Mouse (Mus musculus): ENCODE results near the gene Kat7. TPM values are rescaled to one million over a fixed set of nuclear protein-coding genes. Genes with fewer than 3 reads are reported as not detected.

Kat7 gene
- total RNA-seq, 2 experiments from 2014 or later = 26.9 to 28.5 TPM

DNA sequence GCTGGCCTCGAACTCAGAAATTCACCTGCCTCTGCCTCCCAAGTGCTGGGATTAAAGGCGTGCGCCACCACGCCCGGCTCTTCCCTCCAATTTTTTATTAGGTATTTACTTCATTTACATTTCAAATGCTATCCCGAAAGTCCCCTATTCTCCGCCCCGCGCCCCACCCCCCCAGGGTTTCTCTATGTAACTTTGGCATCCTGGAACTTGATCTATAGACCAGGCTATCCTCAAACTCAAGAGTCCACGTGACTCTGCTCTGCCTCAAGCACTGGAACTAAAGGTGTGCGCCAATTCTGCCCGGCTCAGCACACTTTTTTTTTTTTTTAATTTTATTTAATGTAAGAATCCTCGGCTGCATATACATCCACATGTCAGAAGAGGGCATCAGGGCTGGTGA lies 14.3 kb downstream of the Kat7 start:
- intact Hi-C loops (cut with DNase I) = no loop called here
- DNase-seq (ENCODE audit: low spot score) = no peak

GRCm38 (mm10) chr11:95293017-95293624 lies 16.9 kb downstream of the Kat7 start:
- DNase-seq (ENCODE audit: low spot score) = no peak
- intact Hi-C loops (cut with DNase I) = loop anchor here (5.0 kb wide), 1 partner anchor 36 kb away; no protein-coding TSS in a partner anchor

- no peak for DNase-seq (ENCODE audit: low spot score)
Observed at GRCm38 (mm10) chr11:95291998-95292397, 18.0 kb downstream of the Kat7 start.

GRCm38 (mm10) chr11:95282331-95282730 lies 27.7 kb downstream of the Kat7 start:
- intact Hi-C loops (cut with DNase I) = no loop called here
- no peak for DNase-seq (ENCODE audit: low spot score)

More at GRCm38 (mm10) chr11:95291998-95292397, 18.0 kb downstream of the Kat7 start:
- intact Hi-C loops (cut with DNase I) = loop anchor here (5.0 kb wide), 1 partner anchor 35 kb away; no protein-coding TSS in a partner anchor

DNA sequence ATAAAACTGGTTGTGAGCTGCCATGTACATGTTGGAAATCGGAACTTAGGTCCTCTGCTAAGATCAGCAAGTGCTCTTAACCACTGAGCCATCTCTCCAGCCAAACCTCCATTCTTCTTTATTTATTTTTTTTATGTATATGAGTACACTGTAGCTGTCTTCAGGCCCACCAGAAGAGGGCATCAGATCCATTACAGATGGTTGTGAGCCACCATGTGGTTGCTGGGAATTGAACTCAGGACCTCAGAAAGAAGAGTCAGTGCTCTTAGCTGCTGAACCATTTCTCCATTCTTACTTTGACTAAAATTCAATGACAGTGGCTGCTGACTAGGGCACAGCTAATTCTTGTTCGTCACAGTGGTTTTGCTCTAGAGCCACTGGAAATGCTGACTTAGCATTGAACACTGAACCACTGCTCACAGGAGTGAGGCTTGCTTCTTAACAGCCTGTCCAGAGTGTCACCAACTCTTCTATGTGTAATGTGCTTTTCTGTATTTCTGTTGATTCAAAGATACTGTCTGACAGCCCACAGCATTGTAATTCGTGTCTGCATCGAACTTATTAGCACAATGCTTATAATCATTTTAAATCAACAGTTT lies 30.9 kb downstream of the Kat7 start:
- no peak for DNase-seq (ENCODE audit: low spot score)
- intact Hi-C loops (cut with DNase I) = no loop called here

- DNase-seq (ENCODE audit: low spot score) = no peak
- intact Hi-C loops (cut with DNase I) = no loop called here
Observed at GRCm38 (mm10) chr11:95276056-95276455, 34.0 kb downstream of the Kat7 start.

- intact Hi-C loops (cut with DNase I) = no loop called here
- no peak for DNase-seq (ENCODE audit: low spot score)
Observed at GRCm38 (mm10) chr11:95274613-95275012, 35.4 kb downstream of the Kat7 start.

GRCm38 (mm10) chr11:95273661-95274060 lies 36.4 kb downstream of the Kat7 start:
- intact Hi-C loops (cut with DNase I) = no loop called here
- DNase-seq (ENCODE audit: low spot score) = no peak

DNA sequence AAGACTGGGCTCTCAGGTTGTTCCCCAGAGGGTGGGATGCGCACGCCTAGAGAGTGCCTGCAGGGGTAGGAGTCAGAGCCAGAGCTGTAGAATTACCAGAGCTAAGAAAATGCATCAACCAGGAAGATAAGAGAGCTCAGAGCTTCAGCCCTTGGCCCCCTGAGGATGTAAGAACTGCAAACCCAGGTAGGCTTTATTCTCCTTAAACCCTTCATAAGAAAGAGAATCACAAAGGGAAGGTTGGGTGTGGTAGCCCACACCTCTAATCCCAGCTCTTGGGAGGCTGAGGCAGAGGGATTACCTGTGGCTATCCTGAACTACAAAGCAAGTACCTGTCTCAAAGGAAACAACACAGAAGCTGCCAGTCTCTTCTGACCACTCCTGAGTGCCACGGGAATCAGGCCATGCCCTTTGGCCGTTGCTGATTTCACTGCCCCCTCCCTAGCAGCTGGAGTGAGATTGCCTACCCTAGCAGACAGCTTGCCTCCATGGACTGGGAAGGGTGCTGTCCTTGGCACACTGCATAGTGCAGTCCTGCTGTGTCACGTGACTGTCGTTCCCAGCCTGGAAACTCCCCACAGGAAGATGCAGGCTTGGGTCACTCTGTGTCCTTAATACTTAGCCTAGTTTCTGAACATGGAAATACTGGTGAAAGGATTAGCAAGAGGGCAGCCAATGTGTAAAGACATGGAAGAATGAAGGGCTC lies 43.4 kb downstream of the Kat7 start:
- intact Hi-C loops (cut with DNase I) = no loop called here
- peak; percentile 43 for DNase-seq (ENCODE audit: low spot score)

DNA sequence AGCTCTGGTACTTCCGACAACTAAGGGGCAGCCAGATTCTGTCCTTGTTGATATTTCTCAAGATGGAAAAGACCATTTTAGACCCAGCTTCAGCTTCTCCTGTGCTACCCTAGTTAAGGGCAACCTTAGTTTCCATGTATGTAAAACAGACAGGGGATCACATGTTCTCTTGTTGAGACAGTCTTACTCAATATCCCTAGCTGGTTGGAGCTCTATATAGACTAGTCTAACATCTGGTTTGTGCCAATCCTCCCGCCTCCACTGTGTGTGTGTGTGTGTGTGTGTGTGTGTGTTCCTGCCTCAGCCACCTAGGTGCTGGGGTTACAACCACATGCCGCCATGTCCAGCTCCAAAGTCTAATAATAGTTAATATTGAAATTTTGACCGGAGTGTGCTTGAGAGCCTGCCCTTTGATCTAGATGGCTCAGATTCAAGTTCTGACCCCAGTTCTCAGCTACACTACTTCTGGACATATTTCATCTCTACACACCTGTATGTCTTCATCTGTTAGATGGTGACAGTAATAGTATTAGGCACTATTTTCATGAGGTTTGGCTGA lies 45.5 kb downstream of the Kat7 start:
- intact Hi-C loops (cut with DNase I) = loop anchor here (5.0 kb wide), 1 partner anchor 383 kb away; no protein-coding TSS in a partner anchor

DNA sequence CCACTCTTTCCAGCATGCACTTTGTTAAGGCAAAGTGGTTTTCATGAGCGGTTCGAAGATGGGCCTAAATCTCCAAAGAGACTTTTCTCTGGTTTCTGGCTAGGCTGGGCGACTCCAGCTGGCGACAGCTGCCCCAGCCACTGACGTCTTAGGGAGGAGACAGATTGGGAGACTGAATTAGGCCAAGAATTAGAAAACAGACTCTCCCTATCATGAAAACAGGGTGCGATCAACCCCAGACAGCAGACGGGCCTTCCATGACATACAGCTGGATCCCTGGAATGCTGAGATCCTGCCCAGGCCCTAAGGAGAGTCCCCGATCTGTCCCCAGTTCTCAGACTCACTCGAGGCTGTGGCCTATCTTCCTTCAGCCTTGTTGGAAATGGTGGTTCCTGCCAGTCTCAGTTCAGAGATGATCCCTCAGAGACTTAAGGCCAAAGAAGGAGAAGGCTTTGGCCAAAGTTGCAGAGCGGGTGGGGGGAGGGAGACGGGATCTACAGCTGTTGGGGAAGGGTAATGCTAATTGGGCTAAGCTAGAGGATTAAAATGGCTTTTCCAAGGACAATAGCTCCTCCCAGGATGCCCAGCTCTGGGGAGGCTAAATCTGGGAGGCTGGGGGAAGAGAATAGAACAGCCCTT lies 46.1 kb downstream of the Kat7 start:
- intact Hi-C loops (cut with DNase I) = loop anchor here (5.0 kb wide), 1 partner anchor 383 kb away; no protein-coding TSS in a partner anchor
- DNase-seq (ENCODE audit: low spot score) = peak; percentile 71

More for the DNA sequence above, 45.5 kb downstream of the Kat7 start:
- no peak for DNase-seq (ENCODE audit: low spot score)

DNA sequence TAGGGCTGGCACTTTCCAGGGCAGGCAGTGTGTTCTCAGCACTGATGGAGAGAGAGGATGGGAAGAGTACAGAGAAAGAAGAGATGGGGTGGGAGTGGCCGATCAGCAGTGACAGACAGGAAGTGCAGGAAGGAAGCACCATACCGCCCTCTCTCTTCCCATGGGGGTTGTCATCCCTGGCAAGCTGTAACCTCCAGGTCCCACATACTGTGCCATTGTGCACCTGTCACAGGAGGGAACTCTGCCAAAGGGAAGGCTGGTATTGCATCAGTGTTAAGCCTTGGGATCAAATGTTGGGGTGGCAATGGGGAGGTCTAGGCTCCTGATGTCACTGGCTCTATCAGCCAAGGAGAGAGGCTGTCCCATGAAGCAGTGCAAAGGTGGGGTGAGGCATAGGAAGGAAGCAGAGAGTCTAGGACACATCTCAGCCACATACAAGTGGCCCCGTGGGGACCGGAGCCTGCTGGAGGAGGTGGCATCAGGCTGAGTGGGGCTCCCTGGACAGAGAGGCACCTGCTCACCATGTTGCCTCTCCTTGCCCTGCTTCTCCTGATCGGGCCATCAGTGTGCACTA lies 48.8 kb downstream of the Kat7 start, which contains the start of gene Tac4:
Gene Tac4, plus strand, starts transcription at position 352 of the 574 bp plus-strand sequence.
- intact Hi-C loops (cut with DNase I) = loop anchor here (5.0 kb wide), 1 partner anchor 386 kb away; no protein-coding TSS in a partner anchor
- DNase-seq (ENCODE audit: low spot score) = no peak

GRCm38 (mm10) chr11:95259088-95259849 lies 50.8 kb downstream of the Kat7 start:
- peak; percentile 86 for DNase-seq (ENCODE audit: low spot score)
- intact Hi-C loops (cut with DNase I) = loop anchor here (2.0 to 5.0 kb wide), 4 partner anchors 33 to 262 kb away; partner anchors contain the start of gene Slc35b1

DNA sequence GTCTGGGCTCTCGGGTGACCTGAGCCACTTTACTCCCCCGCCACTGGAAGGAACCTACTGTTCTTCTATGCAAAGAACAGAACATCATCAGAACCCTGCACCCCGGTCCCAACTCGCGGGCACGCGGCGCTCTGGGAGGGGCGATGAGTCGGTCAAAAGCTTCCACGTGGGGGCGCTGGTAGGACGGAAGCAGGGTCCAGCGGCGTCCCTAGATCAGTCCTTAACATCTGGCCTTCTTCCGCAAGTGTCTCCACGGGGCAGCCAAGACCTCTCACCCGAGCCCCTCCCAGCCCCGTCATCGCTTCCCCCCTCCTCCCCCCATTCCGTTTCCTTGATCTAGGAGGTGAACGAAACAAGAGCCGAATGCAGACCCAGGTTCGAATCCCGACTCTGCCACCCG lies 51.6 kb downstream of the Kat7 start:
- intact Hi-C loops (cut with DNase I) = loop anchor here (2.0 to 5.0 kb wide), 4 partner anchors 34 to 262 kb away; partner anchors contain the start of gene Slc35b1
- peak; percentile 77 for DNase-seq (ENCODE audit: low spot score)

GRCm38 (mm10) chr11:95257930-95258329 lies 52.1 kb downstream of the Kat7 start:
- intact Hi-C loops (cut with DNase I) = loop anchor here (2.0 to 5.0 kb wide), 4 partner anchors 34 to 263 kb away; partner anchors contain the start of gene Slc35b1
- no peak for DNase-seq (ENCODE audit: low spot score)

GRCm38 (mm10) chr11:95255747-95256146 lies 54.3 kb downstream of the Kat7 start:
- DNase-seq (ENCODE audit: low spot score) = no peak
- intact Hi-C loops (cut with DNase I) = loop anchor here (5.0 kb wide), 3 partner anchors 37 to 127 kb away; partner anchors contain the start of gene Slc35b1

DNA sequence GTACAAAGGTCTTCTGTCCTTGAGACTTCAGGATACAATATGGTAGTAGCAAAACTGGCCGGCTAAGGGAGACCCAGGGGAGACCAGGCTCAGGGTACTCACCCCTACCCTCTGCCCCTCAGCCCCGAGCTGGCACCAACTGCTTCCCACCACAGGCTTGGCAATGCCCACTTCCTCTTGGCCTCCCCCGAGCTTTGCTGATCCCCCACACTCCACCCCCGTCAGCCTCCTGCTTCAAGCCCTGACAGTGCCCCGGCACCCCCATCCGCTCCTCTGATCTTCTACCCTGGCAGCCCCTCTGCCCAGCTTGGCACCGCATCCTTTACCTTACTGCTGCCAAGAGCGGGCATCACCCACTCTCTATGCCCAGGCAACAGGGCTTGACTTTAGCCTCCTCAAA lies 55.9 kb downstream of the Kat7 start:
- intact Hi-C loops (cut with DNase I) = loop anchor here (5.0 kb wide), 1 partner anchor 207 kb away; no protein-coding TSS in a partner anchor
- no peak for DNase-seq (ENCODE audit: low spot score)

DNA sequence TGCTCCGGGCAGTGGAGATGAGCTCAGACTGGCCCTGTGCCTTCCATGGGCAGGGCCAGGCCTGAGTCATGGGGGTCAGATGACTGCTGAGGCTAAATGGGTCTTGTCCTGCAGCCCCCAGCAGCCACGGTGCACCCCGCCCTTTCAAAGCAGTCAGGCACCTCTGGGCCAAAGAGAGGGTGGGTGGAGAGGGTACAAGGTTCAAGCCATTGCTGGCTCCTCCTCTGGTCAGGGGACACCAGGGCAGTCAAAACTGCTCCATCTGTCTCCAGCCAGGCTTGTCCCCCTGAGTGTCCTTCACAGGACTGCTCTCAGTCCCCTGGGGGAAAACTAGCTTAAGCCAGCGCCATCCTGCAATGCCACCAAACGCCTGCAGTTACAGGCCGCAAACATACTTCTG lies 57.9 kb downstream of the Kat7 start:
- intact Hi-C loops (cut with DNase I) = loop anchor here (5.0 kb wide), 1 partner anchor 205 kb away; no protein-coding TSS in a partner anchor
- no peak for DNase-seq (ENCODE audit: low spot score)
